Mouse (Mus musculus) neural tube, embryonic 12.5 days (tissue): ENCODE measurements around the gene Mepce. TPM values are rescaled to one million over a fixed set of nuclear protein-coding genes. Genes with fewer than 3 reads are reported as not detected.

Source experiments
- ATAC-seq: fragments of 200-750 bp; cut with Nextera tagmentation; 2 replicates; pipeline ENCODE4 v1.8.0; 2017; ENCODE audit warnings: low read depth, mild to moderate bottlenecking, moderate TSS enrichment, moderate library complexity; ENCODE audit not compliant: low FRiP score
- H3K27ac ChIP-seq: fragments of 300-500 bp; sonication (generic); 2 replicates; pipeline ENCODE4 v1.5.1; 2016
- H3K27me3 ChIP-seq: fragments of 300-500 bp; sonication (generic); replicated peaks from 2 replicates; pipeline ENCODE4 v1.6.1; 2016; ENCODE audit warnings: mild to moderate bottlenecking
- H3K36me3 ChIP-seq: fragments of 300-500 bp; sonication (generic); 2 replicates; pipeline ENCODE4 v1.6.1; 2016; ENCODE audit warnings: mild to moderate bottlenecking
- H3K4me1 ChIP-seq: fragments of 300-500 bp; sonication (generic); 2 replicates; pipeline ENCODE4 v1.6.1; 2016
- H3K4me2 ChIP-seq: fragments of 300-500 bp; sonication (generic); replicated peaks from 2 replicates; pipeline ENCODE4 v1.6.1; 2016; ENCODE audit warnings: mild to moderate bottlenecking
- H3K4me3 ChIP-seq: fragments of 300-500 bp; sonication (generic); 2 replicates; pipeline ENCODE4 v1.5.1; 2016
- H3K9ac ChIP-seq: fragments of 300-500 bp; sonication (generic); 2 replicates; pipeline ENCODE4 v1.6.1; 2016; ENCODE audit warnings: mild to moderate bottlenecking
- H3K9me3 ChIP-seq: fragments of 300-500 bp; sonication (generic); 2 replicates; pipeline ENCODE4 v1.6.1; 2016; ENCODE audit warnings: mild to moderate bottlenecking
- WGBS: fragments of 180-500 bp; shearing (Covaris S2); methylation state at CpG from one replicate; pipeline ENCODE4 v1.1.7; 2016; 5-methylcytosine and 5-hydroxymethylcytosine counted together
- polyA plus RNA-seq: library from polyadenylated mRNA; unstranded; fragments of >200 nt; fragmentation: Nextera tagmentation; extraction: Ambion mirVana; gene quantifications from 2 replicates; pipeline ENCODE4 v1.2.1, GENCODE M21; 2016

Gene Mepce
- polyA plus RNA-seq, 1 experiment from 2014 or later: 15.4 TPM

GRCm38 (mm10) chr5:137823455-137824045 is 36.1 kb upstream of the Mepce start:
- H3K4me1 ChIP-seq: no peaks in the 10 kb centered on the region
- H3K36me3 ChIP-seq: no peaks in the 10 kb centered on the region
- H3K27ac ChIP-seq: no peak overlapping the region
- no peak overlapping the region for H3K9ac ChIP-seq
- H3K4me3 ChIP-seq: no peak overlapping the region
- H3K27me3 ChIP-seq: no peaks in the 10 kb centered on the region
- no peak for ATAC-seq
- no peak overlapping the region for H3K4me2 ChIP-seq
- no peaks in the 10 kb centered on the region for H3K9me3 ChIP-seq
- 91% methylated on average over 6 of the region's 6 CpGs for WGBS

GRCm38 (mm10) chr5:137822602-137823001 is 35.1 kb upstream of the Mepce start:
- Histone ChIP-seq H3K4me1 (no peaks in the 10 kb centered on the region), H3K4me3 (no peak overlapping the region), H3K9ac (no peak overlapping the region), H3K9me3 (no peaks in the 10 kb centered on the region), H3K36me3 (no peaks in the 10 kb centered on the region), H3K27me3 (no peaks in the 10 kb centered on the region), H3K27ac (no peak overlapping the region), H3K4me2 (no peak overlapping the region)
- WGBS: 82% methylated on average over 1 of the region's 1 CpGs
- ATAC-seq: no peak

DNA sequence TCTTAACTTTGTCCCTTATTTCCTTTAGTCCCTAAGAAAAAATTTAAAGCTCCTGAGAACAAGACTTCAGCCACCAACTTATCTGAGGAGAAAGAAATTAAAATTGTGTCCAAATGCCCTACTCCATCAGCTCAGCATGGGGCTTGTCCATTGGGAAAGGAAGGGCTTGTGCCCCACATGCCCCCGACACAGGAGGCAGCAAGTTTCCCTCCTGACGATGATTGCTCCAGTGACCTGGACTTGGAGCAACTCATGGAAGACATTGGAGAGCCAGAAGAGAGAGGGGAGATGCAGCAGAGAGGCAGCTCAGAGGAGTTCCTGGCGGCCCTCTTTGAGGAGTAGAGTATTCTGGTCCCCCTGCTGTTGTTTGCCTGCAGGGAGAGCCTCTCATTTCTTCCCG is 34.7 kb upstream of the Mepce start:
- no peaks in the 10 kb centered on the region for H3K4me1 ChIP-seq

DNA sequence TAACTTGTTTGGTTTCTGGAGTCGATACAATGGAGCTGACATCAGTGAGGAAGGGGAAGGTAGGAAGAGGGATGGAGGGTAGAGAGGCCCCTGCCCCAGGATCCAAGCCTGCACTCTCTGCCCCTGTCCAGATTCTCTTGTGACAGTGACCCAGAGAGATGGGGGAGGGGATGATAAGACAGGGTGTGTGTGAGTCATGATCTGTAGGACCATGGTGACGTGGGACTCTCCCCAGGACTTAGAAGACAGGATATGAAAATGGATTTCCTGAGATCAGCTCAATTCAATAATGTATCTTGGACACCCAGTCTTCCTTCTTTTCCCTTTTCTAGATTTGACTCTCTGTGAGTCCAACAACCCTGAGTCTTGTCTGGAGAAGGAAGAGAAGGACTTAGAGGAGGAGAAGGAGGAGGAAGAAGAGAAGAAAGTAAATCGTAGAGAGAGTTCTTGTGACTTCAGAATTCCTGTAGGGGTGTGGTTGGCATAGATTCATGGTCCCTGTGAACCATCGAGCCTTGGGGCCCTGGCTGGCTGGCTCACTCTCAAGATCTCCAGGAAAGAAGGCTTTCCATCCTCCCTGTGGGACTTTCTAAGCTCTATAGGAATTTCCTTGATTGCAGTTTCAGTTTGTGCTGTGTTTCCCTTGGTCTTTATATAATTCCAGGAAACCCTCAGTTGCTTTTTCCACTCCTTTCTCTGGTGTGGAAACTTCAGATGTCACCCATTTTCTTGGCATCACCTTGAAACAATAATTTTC is 30.2 kb upstream of the Mepce start:
- Histone ChIP-seq H3K27ac (no peak overlapping the region), H3K4me2 (no peak overlapping the region), H3K36me3 (no peaks in the 10 kb centered on the region), H3K4me1 (no peaks in the 10 kb centered on the region), H3K27me3 (no peaks in the 10 kb centered on the region), H3K9me3 (no peaks in the 10 kb centered on the region), H3K4me3 (no peak overlapping the region), H3K9ac (no peak overlapping the region)
- WGBS: 80% methylated on average over 4 of the region's 4 CpGs
- no peak for ATAC-seq

More for the DNA sequence above, 34.7 kb upstream of the Mepce start:
- ATAC-seq: no peak
- no peak overlapping the region for H3K27ac ChIP-seq
- H3K9me3 ChIP-seq: no peaks in the 10 kb centered on the region
- no peaks in the 10 kb centered on the region for H3K27me3 ChIP-seq
- H3K36me3 ChIP-seq: no peaks in the 10 kb centered on the region
- 71% methylated on average over 4 of the region's 4 CpGs for WGBS
- H3K4me2 ChIP-seq: no peak overlapping the region
- H3K9ac ChIP-seq: no peak overlapping the region
- H3K4me3 ChIP-seq: no peak overlapping the region

- Histone ChIP-seq H3K36me3 (no peaks in the 10 kb centered on the region), H3K9me3 (no peaks in the 10 kb centered on the region), H3K27ac (no peak overlapping the region), H3K4me2 (no peak overlapping the region), H3K4me3 (no peak overlapping the region), H3K9ac (no peak overlapping the region), H3K27me3 (no peaks in the 10 kb centered on the region), H3K4me1 (no peaks in the 10 kb centered on the region)
- 90% methylated on average over 5 of the region's 5 CpGs for WGBS
- no peak for ATAC-seq
Observed at GRCm38 (mm10) chr5:137808316-137808715, 20.9 kb upstream of the Mepce start.

DNA sequence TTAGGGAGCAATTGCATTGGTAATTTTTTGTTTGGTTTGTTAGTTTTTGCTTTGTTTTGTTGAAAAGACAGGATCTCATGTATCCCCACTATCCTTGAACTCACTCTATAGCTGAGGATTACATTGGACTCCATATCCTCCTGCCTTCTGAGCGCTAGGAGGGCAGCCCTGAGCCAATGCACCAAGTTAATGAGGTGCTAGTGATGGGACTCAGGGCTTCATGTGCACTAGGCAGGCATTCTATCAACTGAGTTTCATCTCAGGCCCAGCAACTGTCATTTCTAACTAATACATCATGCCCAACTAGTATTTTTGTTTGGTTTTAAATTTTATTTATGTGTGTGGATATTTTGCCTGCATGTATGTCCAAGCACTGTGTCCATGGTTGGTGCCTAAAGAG is 18.7 kb upstream of the Mepce start:
- H3K36me3 ChIP-seq: no peaks in the 10 kb centered on the region
- WGBS: 86% methylated on average over 1 of the region's 1 CpGs

GRCm38 (mm10) chr5:137800917-137801316 is 13.5 kb upstream of the Mepce start:
- Histone ChIP-seq H3K4me3 (no peak overlapping the region), H3K27me3 (no peaks in the 10 kb centered on the region), H3K4me1 (no peaks in the 10 kb centered on the region), H3K27ac (no peak overlapping the region), H3K36me3 (no peaks in the 10 kb centered on the region), H3K9me3 (no peaks in the 10 kb centered on the region), H3K4me2 (no peak overlapping the region), H3K9ac (no peak overlapping the region)
- 84% methylated on average over 3 of the region's 3 CpGs for WGBS
- no peak for ATAC-seq

More for the DNA sequence above, 18.7 kb upstream of the Mepce start:
- Histone ChIP-seq H3K4me3 (no peak overlapping the region), H3K4me2 (no peak overlapping the region), H3K9ac (no peak overlapping the region), H3K27ac (no peak overlapping the region), H3K9me3 (no peaks in the 10 kb centered on the region), H3K27me3 (no peaks in the 10 kb centered on the region), H3K4me1 (no peaks in the 10 kb centered on the region)
- ATAC-seq: no peak

DNA sequence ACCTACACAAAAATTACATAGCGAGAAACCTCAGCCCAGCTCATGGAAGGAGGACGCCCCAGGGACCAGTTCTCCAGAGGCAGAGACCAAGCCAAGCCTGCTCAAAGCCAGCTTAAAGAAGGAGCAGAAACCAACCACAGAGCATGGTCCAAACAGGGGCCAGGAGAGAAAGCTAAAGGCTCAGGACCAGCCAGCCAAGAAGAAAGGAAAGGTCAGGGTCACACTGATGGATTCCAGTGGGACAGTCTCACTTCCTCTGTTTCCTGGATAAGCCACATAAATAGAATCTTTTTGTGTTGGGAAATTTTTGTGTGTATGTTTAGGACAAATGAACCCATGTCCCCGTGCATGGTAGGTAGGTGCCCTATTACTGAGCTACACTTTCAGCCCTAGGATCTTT is 9.2 kb upstream of the Mepce start:
- no peak overlapping the region for H3K9ac ChIP-seq
- no peak overlapping the region for H3K27ac ChIP-seq
- 87% methylated on average over 3 of the region's 3 CpGs for WGBS
- H3K4me3 ChIP-seq: no peak overlapping the region
- H3K4me2 ChIP-seq: no peak overlapping the region
- no peaks in the 10 kb centered on the region for H3K9me3 ChIP-seq
- no peak for ATAC-seq
- H3K4me1 ChIP-seq: no peaks in the 10 kb centered on the region
- no peaks in the 10 kb centered on the region for H3K36me3 ChIP-seq
- H3K27me3 ChIP-seq: no peaks in the 10 kb centered on the region

DNA sequence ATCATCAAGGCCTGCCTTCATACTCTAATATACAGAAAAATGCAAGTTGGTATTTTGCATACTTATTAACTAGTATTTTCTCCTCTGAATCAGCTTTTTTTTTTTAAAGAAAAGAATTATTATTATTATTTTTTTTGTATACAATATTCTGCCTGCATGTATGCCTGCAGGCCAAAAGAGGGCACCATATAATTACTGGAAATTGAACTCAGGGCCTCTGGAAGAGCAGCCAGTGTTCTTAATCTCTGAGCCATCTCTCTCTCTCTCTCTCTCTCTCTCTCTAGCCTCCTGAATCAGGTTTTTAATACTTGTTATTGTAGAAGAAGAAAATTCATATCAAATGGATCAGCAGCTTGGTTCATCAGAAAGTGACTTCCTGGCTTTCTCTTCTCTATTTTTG is 4.1 kb upstream of the Mepce start:
- no peak overlapping the region for H3K27ac ChIP-seq
- ATAC-seq: no peak
- H3K36me3 ChIP-seq: no peaks in the 10 kb centered on the region
- H3K9ac ChIP-seq: no peak overlapping the region
- no peaks in the 10 kb centered on the region for H3K9me3 ChIP-seq
- no peaks in the 10 kb centered on the region for H3K4me1 ChIP-seq
- no peak overlapping the region for H3K4me3 ChIP-seq
- no peaks in the 10 kb centered on the region; the same call in 1 of the 2 replicates for H3K27me3 ChIP-seq
- H3K4me2 ChIP-seq: no peak overlapping the region

DNA sequence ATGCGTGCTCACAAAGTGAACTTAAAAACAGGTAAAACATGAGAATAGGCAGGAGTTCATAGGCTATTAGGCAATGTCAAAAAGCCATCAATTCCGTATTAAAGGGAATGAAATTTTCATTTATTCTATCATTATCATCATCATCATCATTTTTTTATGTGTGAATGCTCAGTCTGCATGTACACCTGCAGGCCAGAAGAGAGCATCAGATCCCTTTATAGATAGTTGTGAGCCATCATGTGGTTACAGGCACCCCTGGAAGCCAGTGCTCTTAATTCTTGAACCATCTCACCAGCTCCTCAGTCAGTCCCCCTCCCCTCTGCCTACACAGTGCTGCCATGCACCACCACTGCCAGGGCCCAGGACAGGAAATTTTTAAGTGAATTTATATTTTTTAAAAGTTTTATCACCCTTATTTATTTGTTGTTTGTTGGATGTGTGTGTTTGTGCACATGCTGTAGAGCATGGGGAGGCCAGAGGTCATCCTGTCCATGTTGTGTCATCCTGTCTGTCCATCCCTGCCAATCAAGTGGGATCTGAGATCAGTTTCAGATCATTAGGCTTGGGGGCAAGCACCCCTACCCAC is 1.6 kb upstream of the Mepce start:
- no peak for ATAC-seq
- no peak overlapping the region for H3K4me2 ChIP-seq

GRCm38 (mm10) chr5:137788171-137788570 is 716 bp upstream of the Mepce start:
- H3K9me3 ChIP-seq: no peaks in the 10 kb centered on the region
- H3K4me1 ChIP-seq: peaks cover 22% of the 10 kb centered on the region
- H3K4me2 ChIP-seq: peak overlapping the region; percentile 86
- no peak overlapping the region for H3K9ac ChIP-seq
- H3K36me3 ChIP-seq: peaks cover 15% of the 10 kb centered on the region
- peak overlapping the region; percentile 41; the same call in 1 of the 2 replicates for H3K4me3 ChIP-seq
- no peak overlapping the region for H3K27ac ChIP-seq
- no peaks in the 10 kb centered on the region; the same call in 1 of the 2 replicates for H3K27me3 ChIP-seq
- no peak for ATAC-seq
- WGBS: 72% methylated on average over 24 of the region's 24 CpGs

More for the DNA sequence above, 1.6 kb upstream of the Mepce start:
- Histone ChIP-seq H3K9me3 (no peaks in the 10 kb centered on the region), H3K4me1 (peaks cover 14% of the 10 kb centered on the region), H3K4me3 (no peak overlapping the region), H3K36me3 (peaks cover 9% of the 10 kb centered on the region), H3K27ac (no peak overlapping the region), H3K9ac (no peak overlapping the region), H3K27me3 (no peaks in the 10 kb centered on the region; the same call in 1 of the 2 replicates)
- WGBS: 92% methylated on average over 2 of the region's 2 CpGs

DNA sequence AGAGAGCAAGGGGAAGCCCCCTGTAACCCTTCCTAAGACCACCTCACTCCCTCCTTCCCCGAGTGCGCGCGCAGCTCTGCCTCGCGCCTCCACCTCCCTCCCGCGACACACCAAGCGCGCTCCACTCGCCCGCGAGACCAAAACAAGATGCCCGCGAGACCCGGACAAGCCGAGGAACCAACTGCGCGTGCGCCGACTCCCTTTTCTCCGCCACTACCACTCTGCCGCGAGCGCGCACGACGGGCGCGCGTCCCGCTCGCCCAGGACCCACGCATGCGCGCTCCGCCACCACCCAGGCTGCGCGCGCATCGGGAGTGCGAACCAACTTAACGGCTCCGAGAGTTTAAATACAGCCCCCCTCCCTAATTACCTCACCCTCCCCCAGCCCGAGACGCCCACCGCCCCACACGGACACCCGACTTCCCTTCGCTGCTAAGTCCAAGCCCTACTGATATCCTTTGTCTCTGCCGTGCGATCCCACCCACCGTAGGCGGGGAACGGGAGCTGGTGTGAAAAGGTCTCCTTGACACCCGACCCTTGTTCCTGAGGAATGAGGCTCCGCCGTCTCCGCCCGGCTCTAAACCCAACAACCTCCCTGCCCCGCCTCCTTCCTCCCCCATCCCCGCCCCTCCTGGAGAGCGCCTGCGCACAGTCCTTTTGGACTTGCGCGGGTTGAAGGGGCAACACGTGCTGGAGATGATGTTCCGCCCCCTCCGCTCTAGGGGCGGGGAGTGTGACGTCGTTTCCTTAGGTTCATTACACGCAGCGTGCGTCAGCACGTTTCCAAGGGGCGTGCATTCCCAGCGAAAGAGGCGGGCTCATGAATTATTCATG is 1.1 kb downstream of the Mepce start:
- no peaks in the 10 kb centered on the region; the same call in 1 of the 2 replicates for H3K27me3 ChIP-seq
- peak; percentile 88 for ATAC-seq
- no peaks in the 10 kb centered on the region for H3K9me3 ChIP-seq
- H3K4me1 ChIP-seq: peaks cover 39% of the 10 kb centered on the region
- peak overlapping the region; percentile 87 for H3K4me3 ChIP-seq
- peak overlapping the region; percentile 96 for H3K9ac ChIP-seq
- WGBS: under 1% methylated on average over 79 of the region's 79 CpGs
- H3K27ac ChIP-seq: peak overlapping the region; percentile 92
- H3K36me3 ChIP-seq: peaks cover 34% of the 10 kb centered on the region
- H3K4me2 ChIP-seq: peak overlapping the region; percentile 86
